Mouse (Mus musculus) kidney, embryonic 14.5 days (tissue): Measurements from ENCODE around the gene Dync2li1. TPM values are rescaled to one million over a fixed set of nuclear protein-coding genes. Genes with fewer than 3 reads are reported as not detected.

Source experiments
- ATAC-seq: fragments of 200-750 bp; cut with Nextera tagmentation; 2 replicates; pipeline ENCODE4 v1.8.0; 2017; ENCODE audit warnings: moderate number of reproducible peaks, mild to moderate bottlenecking, moderate TSS enrichment, moderate library complexity; ENCODE audit not compliant: low FRiP score, low TSS enrichment
- H3K27ac ChIP-seq: fragments of 300-500 bp; sonication (generic); 2 replicates; pipeline ENCODE4 v1.5.1; 2014; ENCODE audit warnings: low read depth, mild to moderate bottlenecking, low read length, moderate library complexity, mixed read lengths
- H3K27me3 ChIP-seq: fragments of 300-500 bp; sonication (generic); 2 replicates; pipeline ENCODE4 v1.6.1; 2014; ENCODE audit warnings: mild to moderate bottlenecking, low read length; ENCODE audit not compliant: control insufficient read depth, insufficient read depth
- H3K36me3 ChIP-seq: fragments of 300-500 bp; sonication (generic); 2 replicates; pipeline ENCODE4 v1.6.1; 2014; ENCODE audit warnings: low read length, mixed read lengths; ENCODE audit not compliant: control insufficient read depth, insufficient read depth
- H3K4me1 ChIP-seq: fragments of 300-500 bp; sonication (generic); 2 replicates; pipeline ENCODE4 v1.6.1; 2014; ENCODE audit warnings: low read length, mixed read lengths; ENCODE audit not compliant: control insufficient read depth, insufficient read depth
- H3K4me2 ChIP-seq: fragments of 300-500 bp; sonication (generic); replicated peaks from 2 replicates; pipeline ENCODE4 v1.6.1; 2014; ENCODE audit warnings: low read depth, mild to moderate bottlenecking, low read length
- H3K4me3 ChIP-seq: fragments of 300-500 bp; sonication (generic); 2 replicates; pipeline ENCODE4 v1.5.1; 2014; ENCODE audit warnings: mild to moderate bottlenecking, low read length
- H3K9ac ChIP-seq: fragments of 300-500 bp; sonication (generic); 2 replicates; pipeline ENCODE4 v1.6.1; 2014; ENCODE audit warnings: low read depth, mild to moderate bottlenecking, low read length, moderate library complexity
- H3K9me3 ChIP-seq: fragments of 300-500 bp; sonication (generic); 2 replicates; pipeline ENCODE4 v1.6.1; 2016; ENCODE audit warnings: low read length; ENCODE audit not compliant: control insufficient read depth
- whole genome bisulfite sequencing: fragments of 180-500 bp; shearing (Covaris S2); extraction: QIAGEN DNeasy Blood & Tissue Kit; methylation state at CpG from one replicate; pipeline ENCODE4 v1.1.7; 2014; 5-methylcytosine and 5-hydroxymethylcytosine counted together
- polyA plus RNA-seq: library from polyadenylated mRNA; unstranded; fragments of >200 nt; fragmentation: Nextera tagmentation; extraction: Ambion mirVana; gene quantifications from 2 replicates; pipeline ENCODE4 v1.2.1, GENCODE M21; 2014

Gene Dync2li1
- polyA plus RNA-seq, 1 experiment from 2014 or later = 48.7 TPM

GRCm38 (mm10) chr17:84693741-84694140 lies 67.4 kb downstream of the Dync2li1 start:
- no peaks in the 10 kb centered on the region for H3K27me3 ChIP-seq
- WGBS = 75% methylated on average over 2 of the region's 2 CpGs
- no peaks in the 10 kb centered on the region for H3K36me3 ChIP-seq
- H3K27ac ChIP-seq = no peak overlapping the region
- no peak overlapping the region for H3K4me3 ChIP-seq
- H3K4me1 ChIP-seq = peaks cover 9% of the 10 kb centered on the region
- no peak for ATAC-seq
- no peaks in the 10 kb centered on the region for H3K9me3 ChIP-seq
- H3K9ac ChIP-seq = no peak overlapping the region
- H3K4me2 ChIP-seq = no peak overlapping the region

- Histone ChIP-seq H3K27ac (no peak overlapping the region), H3K27me3 (no peaks in the 10 kb centered on the region), H3K4me1 (peaks cover 9% of the 10 kb centered on the region), H3K4me2 (no peak overlapping the region), H3K9ac (no peak overlapping the region), H3K36me3 (no peaks in the 10 kb centered on the region), H3K4me3 (no peak overlapping the region), H3K9me3 (no peaks in the 10 kb centered on the region)
- 23% methylated on average over 6 of the region's 6 CpGs for WGBS
- peak; percentile 41 for ATAC-seq
Observed at GRCm38 (mm10) chr17:84696537-84696936, 70.2 kb downstream of the Dync2li1 start.

- Histone ChIP-seq H3K27ac (no peak overlapping the region), H3K4me3 (no peak overlapping the region), H3K9ac (no peak overlapping the region), H3K9me3 (no peaks in the 10 kb centered on the region), H3K36me3 (no peaks in the 10 kb centered on the region), H3K4me2 (no peak overlapping the region), H3K27me3 (no peaks in the 10 kb centered on the region), H3K4me1 (peaks cover 13% of the 10 kb centered on the region)
- 0 out of 2 replicates have a peak, but pooled peaks have one; percentile 36 for ATAC-seq
- 23% methylated on average over 5 of the region's 5 CpGs for WGBS
Observed at GRCm38 (mm10) chr17:84698727-84699126, 72.4 kb downstream of the Dync2li1 start.

Other genes starting within 250 kb of the Dync2li1 start
- 8.5 and 15.8 TPM in 2 replicates for gene Thada, start 160.3 kb upstream of the Dync2li1 start, polyA plus RNA-seq
- 10.3 and 13.9 TPM in 2 replicates for gene Plekhh2, start 114.6 kb upstream of the Dync2li1 start, polyA plus RNA-seq
- 0.35 and 0.43 TPM in 2 replicates for gene Abcg8, start 49.8 kb downstream of the Dync2li1 start, polyA plus RNA-seq
- 5.8 and 6.6 TPM in 2 replicates for gene Abcg5, start 56.5 kb downstream of the Dync2li1 start, polyA plus RNA-seq
- 26.9 and 64.7 TPM in 2 replicates for gene Lrpprc, start 164.3 kb downstream of the Dync2li1 start, polyA plus RNA-seq